Mouse (Mus musculus): ENCODE data around the gene Dse. TPM values are rescaled to one million over a fixed set of nuclear protein-coding genes. Genes with fewer than 3 reads are reported as not detected.
A peak's percentile ranks its signal among the peaks of the same experiment; 100 is the strongest.
"Not testable (repeated sequence)": the region's sequence is repeated elsewhere in the genome, so short reads cannot be mapped to it uniquely, and the experiment has no call there.

Dse gene
- total RNA-seq (2014; rRNA removed) (14.1 and 19.5 TPM in 2 replicates), polyA plus RNA-seq (2015; fragmentation: Nextera tagmentation; extraction: Ambion mirVana) (4.8 and 5.6 TPM in 2 replicates)

DNA sequence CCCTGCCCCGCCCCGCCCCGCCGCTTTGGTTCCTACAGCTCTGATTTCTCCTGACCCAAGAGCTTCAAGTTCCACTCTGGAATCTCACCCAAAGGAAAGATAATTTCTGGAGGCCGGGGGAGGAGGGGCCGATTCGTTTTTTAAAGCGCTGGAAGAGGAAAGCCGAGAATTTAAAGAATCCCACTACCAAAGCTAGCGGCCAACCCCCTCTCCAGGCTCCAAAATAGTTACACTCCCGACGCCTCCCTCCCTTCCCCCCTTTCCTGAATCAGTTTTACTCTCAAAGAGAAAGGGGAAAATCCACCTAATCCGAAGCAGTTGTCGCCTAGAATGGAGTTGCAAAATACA, at the start of gene Dse:
Gene Dse, minus strand, starts transcription at position 213 of the 348 bp plus-strand sequence.
- no peaks in the 10 kb centered on the region for H3K4me1 ChIP-seq (ENCODE audit: insufficient read depth)
- TF ChIP-seq CTCF (IDR thresholded peaks at IDR 0.05; ENCODE audit: low read depth): no peak
- H3K36me3 ChIP-seq (ENCODE audit: insufficient read depth): no peaks in the 10 kb centered on the region
- peak; percentile 28 for ATAC-seq
- H3K9ac ChIP-seq: peak within 1 kb of the TSS; percentile 71
- H3K27me3 ChIP-seq (ENCODE audit: insufficient read depth, low read length): no peaks in the 10 kb centered on the region
- H3K9me3 ChIP-seq (ENCODE audit: low read length): no peaks in the 10 kb centered on the region
- H3K4me2 ChIP-seq (ENCODE audit: low read depth): peak within 1 kb of the TSS; percentile 76
- WGBS: 0% methylated on average over 14 of the region's 14 CpGs
- peak; percentile 54 for DNase-seq
- H3K27ac ChIP-seq (ENCODE audit: low read depth, low read length): peak within 1 kb of the TSS; percentile 60
- H3K4me3 ChIP-seq (ENCODE audit: low read depth, low read length): peak within 1 kb of the TSS; percentile 66

DNA sequence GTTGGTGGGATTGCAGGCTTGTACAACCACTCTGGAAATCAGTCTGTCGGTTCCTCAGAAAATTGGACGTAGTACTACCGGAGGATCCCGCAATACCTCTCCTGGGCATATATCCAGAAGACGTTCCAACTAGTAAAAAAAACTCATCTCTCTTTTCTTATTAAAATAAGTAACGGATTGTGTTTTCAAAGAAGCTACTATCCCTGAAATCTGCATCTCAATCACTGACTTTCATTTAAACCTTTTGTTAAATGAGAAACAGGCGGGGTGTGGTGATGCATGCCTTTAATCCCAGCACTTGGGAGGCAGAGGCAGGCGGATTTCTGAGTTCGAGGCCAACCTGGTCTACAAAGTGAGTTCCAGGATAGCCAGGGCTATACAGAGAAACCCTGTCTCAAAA, 45.3 kb upstream of the Dse start:
- H3K27ac ChIP-seq (ENCODE audit: low read depth, low read length); H3K27me3 ChIP-seq (ENCODE audit: insufficient read depth, low read length); H3K4me3 ChIP-seq (ENCODE audit: low read depth, low read length); H3K9ac ChIP-seq; H3K36me3 ChIP-seq (ENCODE audit: insufficient read depth); H3K4me2 ChIP-seq (ENCODE audit: low read depth); H3K4me1 ChIP-seq (ENCODE audit: insufficient read depth); ATAC-seq; DNase-seq; H3K9me3 ChIP-seq (ENCODE audit: low read length): not testable (repeated sequence)
- WGBS: 81% methylated on average over 9 of the region's 9 CpGs

DNA sequence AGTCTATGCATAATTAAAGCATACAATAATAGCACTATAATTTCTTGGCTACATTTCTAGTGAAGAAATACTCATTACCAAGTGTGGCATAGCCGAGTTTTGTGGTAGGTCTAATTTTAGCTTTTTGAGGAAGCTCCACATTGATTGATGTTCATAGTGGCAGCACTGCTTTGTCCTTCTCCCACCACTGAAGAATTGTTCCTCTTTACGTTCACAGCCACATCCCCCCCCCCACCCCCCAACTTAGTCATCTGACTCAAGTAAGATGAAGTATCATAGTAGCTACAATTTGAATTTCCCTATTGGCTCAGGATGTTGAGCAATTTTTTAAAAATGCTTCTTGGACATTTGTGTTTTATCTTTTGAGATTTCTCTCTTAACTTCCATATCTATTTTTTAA, 42.1 kb upstream of the Dse start:
- WGBS: 55% methylated on average over 2 of the region's 2 CpGs

DNA sequence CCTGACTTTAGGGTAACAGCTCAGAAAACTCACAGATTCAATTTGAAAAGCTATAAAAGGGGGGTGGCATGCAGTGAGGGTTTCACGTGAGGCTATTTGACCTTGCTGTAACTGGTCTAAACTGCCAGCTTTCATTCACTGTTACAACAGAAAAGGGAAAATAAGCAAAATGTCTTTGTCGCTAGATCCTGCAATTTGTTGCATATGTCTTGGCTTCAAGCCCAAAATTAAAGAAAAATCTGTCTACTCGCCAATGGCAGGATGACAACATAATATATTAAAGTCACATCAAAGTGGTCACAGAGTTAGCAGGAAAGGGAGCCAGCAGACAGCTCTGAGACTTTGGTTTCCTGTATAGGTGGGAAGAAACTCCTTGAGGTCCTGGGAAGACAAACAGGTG, 40.2 kb upstream of the Dse start:
- no peak for TF ChIP-seq CTCF (IDR thresholded peaks at IDR 0.05; ENCODE audit: low read depth)
- no peak overlapping the region for H3K4me2 ChIP-seq (ENCODE audit: low read depth)
- no peak overlapping the region for H3K9ac ChIP-seq
- no peak overlapping the region for H3K4me3 ChIP-seq (ENCODE audit: low read depth, low read length)
- no peak overlapping the region for H3K27ac ChIP-seq (ENCODE audit: low read depth, low read length)
- no peaks in the 10 kb centered on the region for H3K9me3 ChIP-seq (ENCODE audit: low read length)
- H3K27me3 ChIP-seq (ENCODE audit: insufficient read depth, low read length): no peaks in the 10 kb centered on the region
- H3K4me1 ChIP-seq (ENCODE audit: insufficient read depth): no peaks in the 10 kb centered on the region; the same call in 1 of the 2 replicates
- H3K36me3 ChIP-seq (ENCODE audit: insufficient read depth): no peaks in the 10 kb centered on the region
- ATAC-seq (no peak; the same call in 1 of the 2 replicates), DNase-seq (no peak)
- WGBS: 29% methylated on average over 3 of the region's 3 CpGs

More for the DNA sequence above, 42.1 kb upstream of the Dse start:
- Histone ChIP-seq H3K27ac (ENCODE audit: low read depth, low read length) (no peak overlapping the region), H3K4me3 (ENCODE audit: low read depth, low read length) (no peak overlapping the region), H3K4me2 (ENCODE audit: low read depth) (no peak overlapping the region), H3K36me3 (ENCODE audit: insufficient read depth) (no peaks in the 10 kb centered on the region), H3K27me3 (ENCODE audit: insufficient read depth, low read length) (no peaks in the 10 kb centered on the region), H3K9ac (no peak overlapping the region), H3K4me1 (ENCODE audit: insufficient read depth) (no peaks in the 10 kb centered on the region; the same call in 1 of the 2 replicates), H3K9me3 (ENCODE audit: low read length) (no peaks in the 10 kb centered on the region)
- ATAC-seq (no peak), DNase-seq (no peak)
- TF ChIP-seq CTCF (IDR thresholded peaks at IDR 0.05; ENCODE audit: low read depth): no peak

DNA sequence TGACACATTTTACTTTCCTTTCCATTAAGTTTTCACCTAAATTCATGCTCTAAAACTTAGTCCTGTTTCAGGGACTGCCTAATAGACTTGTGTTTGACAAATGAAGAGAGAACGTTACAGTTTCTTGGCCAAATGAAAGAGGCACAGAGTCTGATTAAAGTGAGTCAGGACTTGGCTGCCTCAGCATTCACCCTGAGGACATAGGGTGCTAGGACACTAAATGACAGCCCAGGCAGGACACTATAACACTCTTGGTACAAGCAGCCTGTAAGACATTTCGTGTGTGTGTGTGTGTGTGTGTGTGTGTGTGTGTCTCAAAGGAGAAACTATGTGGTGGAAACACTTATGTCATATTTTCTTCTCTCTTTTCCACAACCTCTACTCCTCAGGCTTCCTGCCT, 38.6 kb upstream of the Dse start:
- no peaks in the 10 kb centered on the region for H3K27me3 ChIP-seq (ENCODE audit: insufficient read depth, low read length)
- DNase-seq (no peak), ATAC-seq (no peak)
- no peaks in the 10 kb centered on the region for H3K9me3 ChIP-seq (ENCODE audit: low read length)
- no peak overlapping the region for H3K4me3 ChIP-seq (ENCODE audit: low read depth, low read length)
- H3K4me1 ChIP-seq (ENCODE audit: insufficient read depth): no peaks in the 10 kb centered on the region; the same call in 1 of the 2 replicates
- no peak overlapping the region for H3K9ac ChIP-seq
- no peak overlapping the region for H3K4me2 ChIP-seq (ENCODE audit: low read depth)
- WGBS: 60% methylated on average over 2 of the region's 2 CpGs
- TF ChIP-seq CTCF (IDR thresholded peaks at IDR 0.05; ENCODE audit: low read depth): no peak
- H3K27ac ChIP-seq (ENCODE audit: low read depth, low read length): no peak overlapping the region
- no peaks in the 10 kb centered on the region for H3K36me3 ChIP-seq (ENCODE audit: insufficient read depth)

DNA sequence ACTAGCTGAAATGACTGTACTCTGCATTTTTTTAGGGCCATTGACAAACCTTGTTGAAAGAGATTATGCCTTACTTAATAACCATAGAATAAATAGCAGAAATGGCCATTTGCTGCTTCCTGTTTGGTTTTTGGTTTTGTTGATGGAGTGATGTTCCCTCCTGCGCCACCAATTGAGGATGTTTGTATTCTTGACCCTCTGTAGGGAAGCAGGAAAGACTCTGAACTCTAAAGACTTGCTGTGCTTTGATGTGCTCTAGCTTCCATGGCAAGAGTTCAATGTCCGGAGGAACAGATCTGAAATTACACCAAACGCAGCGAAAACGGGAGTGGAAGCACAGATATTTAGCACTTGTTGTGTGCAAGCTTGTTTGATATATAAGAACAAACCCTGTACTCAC, 37.2 kb upstream of the Dse start:
- TF ChIP-seq CTCF (IDR thresholded peaks at IDR 0.05; ENCODE audit: low read depth): no peak
- no peak overlapping the region for H3K27ac ChIP-seq (ENCODE audit: low read depth, low read length)
- DNase-seq: no peak
- H3K27me3 ChIP-seq (ENCODE audit: insufficient read depth, low read length): no peaks in the 10 kb centered on the region
- no peak overlapping the region for H3K9ac ChIP-seq
- no peaks in the 10 kb centered on the region; the same call in 1 of the 2 replicates for H3K4me1 ChIP-seq (ENCODE audit: insufficient read depth)
- H3K36me3 ChIP-seq (ENCODE audit: insufficient read depth): no peaks in the 10 kb centered on the region
- no peaks in the 10 kb centered on the region for H3K9me3 ChIP-seq (ENCODE audit: low read length)
- ATAC-seq: no peak
- WGBS: 91% methylated on average over 5 of the region's 5 CpGs
- H3K4me3 ChIP-seq (ENCODE audit: low read depth, low read length): no peak overlapping the region
- no peak overlapping the region for H3K4me2 ChIP-seq (ENCODE audit: low read depth)

DNA sequence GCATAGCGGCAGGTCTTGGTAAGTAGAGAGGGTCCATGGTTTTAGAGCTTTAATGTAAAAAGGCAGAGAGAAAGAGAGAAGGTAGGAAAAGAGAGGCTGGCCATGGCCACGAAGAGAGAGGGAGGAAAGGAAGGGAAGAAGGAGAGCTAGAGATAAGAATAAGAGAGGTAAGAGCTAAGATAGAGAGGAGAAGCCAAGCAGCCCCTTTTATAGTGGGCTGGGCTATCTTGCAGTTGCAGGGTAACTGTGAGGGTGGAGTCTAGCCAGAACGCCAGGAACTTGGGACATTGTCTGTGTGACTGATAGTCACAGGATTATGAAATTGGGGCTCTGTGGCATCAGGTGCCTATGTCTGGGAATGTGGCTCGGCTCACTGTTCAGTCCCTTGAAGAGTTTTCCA, 31.0 kb upstream of the Dse start:
- Histone ChIP-seq H3K27me3 (ENCODE audit: insufficient read depth, low read length) (no peaks in the 10 kb centered on the region), H3K4me2 (ENCODE audit: low read depth) (no peak overlapping the region), H3K4me3 (ENCODE audit: low read depth, low read length) (no peak overlapping the region), H3K9me3 (ENCODE audit: low read length) (no peaks in the 10 kb centered on the region), H3K9ac (no peak overlapping the region), H3K4me1 (ENCODE audit: insufficient read depth) (no peaks in the 10 kb centered on the region), H3K36me3 (ENCODE audit: insufficient read depth) (no peaks in the 10 kb centered on the region), H3K27ac (ENCODE audit: low read depth, low read length) (no peak overlapping the region)
- DNase-seq: no peak
- WGBS: 82% methylated on average over 4 of the region's 4 CpGs
- no peak for ATAC-seq
- no peak for TF ChIP-seq CTCF (IDR thresholded peaks at IDR 0.05; ENCODE audit: low read depth)

DNA sequence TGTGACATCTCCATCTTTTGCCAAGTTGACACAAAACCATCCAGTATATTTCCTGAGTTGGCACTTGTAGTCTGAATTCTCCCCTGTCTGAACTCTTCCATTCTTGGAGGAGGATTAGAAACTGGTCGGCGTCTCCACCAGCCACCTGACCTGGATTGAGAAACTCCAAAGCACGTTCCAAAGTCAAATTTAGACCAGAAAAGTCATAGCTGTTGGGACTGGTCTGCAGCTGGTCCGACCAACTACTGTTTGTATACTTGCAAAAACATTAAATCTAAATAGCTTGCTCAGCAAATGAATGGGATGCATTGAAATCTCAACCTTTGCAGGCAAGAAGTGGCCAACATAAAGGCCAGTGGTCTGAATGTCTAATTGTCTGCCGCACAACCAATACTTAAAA, 29.1 kb upstream of the Dse start:
- Histone ChIP-seq H3K4me1 (ENCODE audit: insufficient read depth) (no peaks in the 10 kb centered on the region), H3K36me3 (ENCODE audit: insufficient read depth) (no peaks in the 10 kb centered on the region), H3K27ac (ENCODE audit: low read depth, low read length) (no peak overlapping the region), H3K9me3 (ENCODE audit: low read length) (no peaks in the 10 kb centered on the region), H3K4me3 (ENCODE audit: low read depth, low read length) (no peak overlapping the region), H3K4me2 (ENCODE audit: low read depth) (no peak overlapping the region), H3K27me3 (ENCODE audit: insufficient read depth, low read length) (no peaks in the 10 kb centered on the region), H3K9ac (no peak overlapping the region)
- no peak for ATAC-seq
- 79% methylated on average over 5 of the region's 5 CpGs for WGBS
- no peak for TF ChIP-seq CTCF (IDR thresholded peaks at IDR 0.05; ENCODE audit: low read depth)
- no peak for DNase-seq
